Mouse (Mus musculus): ENCODE data around the gene Lsm4. TPM values are rescaled to one million over a fixed set of nuclear protein-coding genes. Genes with fewer than 3 reads are reported as not detected.

The Lsm4 gene
- polyA plus RNA-seq, 1 experiment from 2014 or later = 286 TPM

- WGBS = under 1% methylated on average over 68 of the region's 69 CpGs
- no peaks in the 10 kb centered on the region for H3K9me3 ChIP-seq
- ATAC-seq = peak; percentile 86
- H3K9ac ChIP-seq = peak within 1 kb of the TSS; percentile 97
- no peaks in the 10 kb centered on the region for H3K27me3 ChIP-seq (replicated peaks)
- peak within 1 kb of the TSS; percentile 86 for H3K4me3 ChIP-seq (replicated peaks)
- H3K36me3 ChIP-seq = 0 out of 2 replicates have a peak, but pooled peaks cover 7% of the 10 kb centered on the region
- H3K4me2 ChIP-seq (replicated peaks) = peak within 1 kb of the TSS; percentile 70
- peak within 1 kb of the TSS; percentile 98 for H3K27ac ChIP-seq
- peaks cover 45% of the 10 kb centered on the region for H3K4me1 ChIP-seq (replicated peaks)
Observed at GRCm38 (mm10) chr8:70698310-70699109, 25.5 kb downstream of the Lsm4 start, which contains the start of gene Jund. Gene Jund, plus strand, starts transcription at chr8:70698949.

- Histone ChIP-seq H3K27me3 (replicated peaks) (no peaks in the 10 kb centered on the region), H3K9me3 (no peaks in the 10 kb centered on the region), H3K4me3 (replicated peaks) (peak overlapping the region; percentile 86), H3K4me1 (replicated peaks) (peaks cover 45% of the 10 kb centered on the region), H3K36me3 (0 out of 2 replicates have a peak, but pooled peaks cover 7% of the 10 kb centered on the region), H3K9ac (peak overlapping the region; percentile 97), H3K27ac (peak overlapping the region; percentile 98), H3K4me2 (replicated peaks) (peak overlapping the region; percentile 70)
- ATAC-seq = no peak
- 0% methylated on average over 89 of the region's 89 CpGs for WGBS
Observed at GRCm38 (mm10) chr8:70699116-70699833, 26.2 kb downstream of the Lsm4 start.

GRCm38 (mm10) chr8:70699834-70700554 lies 26.9 kb downstream of the Lsm4 start:
- no peak for ATAC-seq
- H3K9me3 ChIP-seq = no peaks in the 10 kb centered on the region
- WGBS = under 1% methylated on average over 59 of the region's 59 CpGs
- H3K27ac ChIP-seq = peak overlapping the region; percentile 98
- H3K4me3 ChIP-seq (replicated peaks) = peak overlapping the region; percentile 86
- peak overlapping the region; percentile 70 for H3K4me2 ChIP-seq (replicated peaks)
- no peaks in the 10 kb centered on the region for H3K27me3 ChIP-seq (replicated peaks)
- H3K9ac ChIP-seq = peak overlapping the region; percentile 97
- peaks cover 42% of the 10 kb centered on the region for H3K4me1 ChIP-seq (replicated peaks)
- 0 out of 2 replicates have a peak, but pooled peaks cover 7% of the 10 kb centered on the region for H3K36me3 ChIP-seq

GRCm38 (mm10) chr8:70700555-70700922 lies 27.5 kb downstream of the Lsm4 start:
- H3K27ac ChIP-seq = peak overlapping the region; percentile 98
- peaks cover 38% of the 10 kb centered on the region for H3K4me1 ChIP-seq (replicated peaks)
- peak overlapping the region; percentile 86 for H3K4me3 ChIP-seq (replicated peaks)
- 0 out of 2 replicates have a peak, but pooled peaks cover 7% of the 10 kb centered on the region for H3K36me3 ChIP-seq
- no peaks in the 10 kb centered on the region for H3K9me3 ChIP-seq
- H3K4me2 ChIP-seq (replicated peaks) = peak overlapping the region; percentile 70
- H3K27me3 ChIP-seq (replicated peaks) = no peaks in the 10 kb centered on the region
- H3K9ac ChIP-seq = peak overlapping the region; percentile 97
- peak; percentile 11; the same call in 1 of the 2 replicates for ATAC-seq
- WGBS = under 1% methylated on average over 19 of the region's 20 CpGs

- H3K4me3 ChIP-seq (replicated peaks) = peak overlapping the region; percentile 86
- H3K9me3 ChIP-seq = no peaks in the 10 kb centered on the region
- H3K27ac ChIP-seq = peak overlapping the region; percentile 98
- 0 out of 2 replicates have a peak, but pooled peaks cover 7% of the 10 kb centered on the region for H3K36me3 ChIP-seq
- peaks cover 30% of the 10 kb centered on the region for H3K4me1 ChIP-seq (replicated peaks)
- H3K9ac ChIP-seq = peak overlapping the region; percentile 97
- ATAC-seq = no peak
- 48% methylated on average over 10 of the region's 10 CpGs for WGBS
- no peaks in the 10 kb centered on the region for H3K27me3 ChIP-seq (replicated peaks)
- H3K4me2 ChIP-seq (replicated peaks) = peak overlapping the region; percentile 70
Observed at GRCm38 (mm10) chr8:70701048-70701981, 28.3 kb downstream of the Lsm4 start.

GRCm38 (mm10) chr8:70701982-70702841 lies 29.2 kb downstream of the Lsm4 start:
- Histone ChIP-seq H3K27me3 (replicated peaks) (no peaks in the 10 kb centered on the region), H3K4me2 (replicated peaks) (peak overlapping the region; percentile 70), H3K27ac (0 out of 2 replicates have a peak overlapping the region, but pooled peaks have one; percentile 3), H3K4me1 (replicated peaks) (peaks cover 21% of the 10 kb centered on the region), H3K9ac (no peak overlapping the region), H3K4me3 (replicated peaks) (no peak overlapping the region), H3K9me3 (no peaks in the 10 kb centered on the region), H3K36me3 (0 out of 2 replicates have a peak, but pooled peaks cover 7% of the 10 kb centered on the region)
- 68% methylated on average over 2 of the region's 2 CpGs for WGBS
- no peak for ATAC-seq

- no peak overlapping the region for H3K4me3 ChIP-seq (replicated peaks)
- no peak for ATAC-seq
- H3K9me3 ChIP-seq = no peaks in the 10 kb centered on the region
- H3K4me2 ChIP-seq (replicated peaks) = no peak overlapping the region
- no peak overlapping the region for H3K9ac ChIP-seq
- WGBS = 71% methylated on average over 3 of the region's 3 CpGs
- no peak overlapping the region for H3K27ac ChIP-seq
- H3K27me3 ChIP-seq (replicated peaks) = no peaks in the 10 kb centered on the region
- H3K36me3 ChIP-seq = 0 out of 2 replicates have a peak, but pooled peaks cover 7% of the 10 kb centered on the region
- peaks cover 15% of the 10 kb centered on the region for H3K4me1 ChIP-seq (replicated peaks)
Observed at GRCm38 (mm10) chr8:70702842-70703182, 29.8 kb downstream of the Lsm4 start.

- 91% methylated on average over 3 of the region's 3 CpGs for WGBS
- no peak within 1 kb of the TSS for H3K4me3 ChIP-seq (replicated peaks)
- no peak for ATAC-seq
- 0 out of 2 replicates have a peak, but pooled peaks cover 7% of the 10 kb centered on the region for H3K36me3 ChIP-seq
- H3K4me1 ChIP-seq (replicated peaks) = peaks cover 15% of the 10 kb centered on the region
- no peak within 1 kb of the TSS for H3K9ac ChIP-seq
- 0 out of 2 replicates have a peak within 1 kb of the TSS, but pooled peaks have one; percentile 3 for H3K27ac ChIP-seq
- H3K4me2 ChIP-seq (replicated peaks) = peak within 1 kb of the TSS; percentile 2
- no peaks in the 10 kb centered on the region for H3K27me3 ChIP-seq (replicated peaks)
- H3K9me3 ChIP-seq = no peaks in the 10 kb centered on the region
Observed at GRCm38 (mm10) chr8:70703287-70703686, 30.2 kb downstream of the Lsm4 start, which contains the start of gene Iqcn. Gene Iqcn, plus strand, starts transcription at chr8:70703457.

- H3K27me3 ChIP-seq (replicated peaks) = no peaks in the 10 kb centered on the region
- no peaks in the 10 kb centered on the region for H3K9me3 ChIP-seq
- H3K27ac ChIP-seq = no peak overlapping the region
- H3K9ac ChIP-seq = no peak overlapping the region
- no peaks in the 10 kb centered on the region for H3K4me1 ChIP-seq (replicated peaks)
- H3K4me2 ChIP-seq (replicated peaks) = no peak overlapping the region
- 0 out of 2 replicates have a peak, but pooled peaks cover 3% of the 10 kb centered on the region for H3K36me3 ChIP-seq
- no peak for ATAC-seq
- no peak overlapping the region for H3K4me3 ChIP-seq (replicated peaks)
- WGBS = 89% methylated on average over 14 of the region's 14 CpGs
Observed at GRCm38 (mm10) chr8:70708281-70708680, 35.2 kb downstream of the Lsm4 start.

- Histone ChIP-seq H3K9me3 (no peaks in the 10 kb centered on the region), H3K4me1 (replicated peaks) (no peaks in the 10 kb centered on the region), H3K4me2 (replicated peaks) (no peak overlapping the region), H3K27ac (no peak overlapping the region), H3K36me3 (no peaks in the 10 kb centered on the region), H3K4me3 (replicated peaks) (no peak overlapping the region), H3K9ac (no peak overlapping the region), H3K27me3 (replicated peaks) (no peaks in the 10 kb centered on the region)
- WGBS = 90% methylated on average over 9 of the region's 9 CpGs
- no peak for ATAC-seq
Observed at GRCm38 (mm10) chr8:70709794-70710193, 36.7 kb downstream of the Lsm4 start.
